Mouse (Mus musculus): Measurements from ENCODE around the gene Sgcd. TPM values are rescaled to one million over a fixed set of nuclear protein-coding genes. Genes with fewer than 3 reads are reported as not detected.

The Sgcd gene
- total RNA-seq, 1 experiment from 2014 or later: 14.5 TPM

DNA sequence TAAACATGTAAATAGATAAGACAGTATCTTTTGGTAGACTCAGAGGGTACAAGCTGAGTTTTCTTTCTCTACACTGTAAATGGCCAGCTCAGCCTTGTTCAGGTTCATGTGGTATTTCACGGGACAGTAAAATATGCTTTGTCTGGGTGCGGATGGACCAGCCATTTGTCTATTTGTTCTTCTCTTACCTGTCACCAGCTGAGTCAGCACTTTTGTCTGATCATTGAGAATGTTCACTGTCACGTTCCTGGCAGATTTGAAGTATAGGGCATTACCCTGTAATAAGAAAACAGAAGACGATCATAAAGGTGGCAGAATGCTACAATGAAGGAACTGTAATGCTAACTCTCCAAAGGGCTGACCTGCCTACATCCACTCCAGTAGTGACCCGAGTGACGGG is 856.4 kb downstream of the Sgcd start:
- DNase-seq: no peak

DNA sequence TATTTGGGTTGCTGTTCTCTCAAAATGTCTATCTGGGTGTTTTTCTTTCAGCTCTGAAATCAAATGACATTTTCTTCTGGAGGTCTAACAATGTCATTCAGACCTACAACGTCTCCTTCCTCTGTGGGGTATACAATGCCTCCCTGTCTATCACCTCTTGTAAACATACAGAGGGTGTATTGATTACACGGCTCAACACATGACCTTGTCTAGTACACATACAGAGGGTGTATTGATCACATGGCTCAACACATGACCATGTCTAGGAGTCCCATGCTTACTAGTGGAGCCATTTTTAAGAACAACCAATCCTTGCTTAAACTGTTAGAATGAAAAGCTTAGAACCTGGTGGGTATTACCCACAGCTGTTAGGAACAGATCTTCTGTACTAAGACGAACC is 858.3 kb downstream of the Sgcd start:
- DNase-seq: no peak

DNA sequence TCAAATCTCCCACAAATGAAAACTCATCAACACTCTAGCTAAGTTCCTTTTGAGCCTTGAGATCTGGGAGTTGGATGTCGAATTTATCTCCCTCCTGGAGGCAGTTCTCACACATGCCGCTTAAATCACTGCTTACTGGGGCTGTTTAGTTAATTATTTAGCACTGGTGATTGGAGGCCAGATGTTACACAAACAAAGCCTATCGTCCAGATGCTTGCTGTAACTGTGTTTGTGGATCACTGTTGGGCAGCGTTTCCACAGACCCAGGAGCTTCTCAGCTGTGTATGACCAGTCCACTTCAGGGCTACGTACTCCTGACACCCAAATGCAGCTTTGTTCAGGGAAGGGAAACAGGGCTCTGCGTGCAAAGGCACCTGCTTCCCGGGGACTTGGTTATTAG is 858.8 kb downstream of the Sgcd start:
- no peak for DNase-seq

DNA sequence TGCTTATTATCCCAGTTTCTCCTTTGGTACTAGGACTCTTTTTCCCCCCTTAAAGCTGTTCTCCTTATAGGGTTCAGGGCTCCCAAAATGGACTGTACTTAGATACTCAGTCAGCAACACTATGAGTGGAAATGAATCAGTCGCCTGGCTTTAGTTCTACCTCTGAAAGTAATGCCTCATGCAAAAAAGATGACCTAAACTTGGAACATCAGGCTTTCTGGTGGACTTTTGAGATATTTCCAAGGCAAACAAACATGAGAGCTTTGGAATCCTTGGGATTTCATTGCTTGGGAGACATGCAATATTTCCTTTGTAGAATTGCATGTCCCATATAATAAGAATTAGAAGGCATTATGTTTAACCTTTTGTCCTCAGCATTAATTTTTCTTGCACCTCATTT is 859.6 kb downstream of the Sgcd start:
- no peak for DNase-seq

DNA sequence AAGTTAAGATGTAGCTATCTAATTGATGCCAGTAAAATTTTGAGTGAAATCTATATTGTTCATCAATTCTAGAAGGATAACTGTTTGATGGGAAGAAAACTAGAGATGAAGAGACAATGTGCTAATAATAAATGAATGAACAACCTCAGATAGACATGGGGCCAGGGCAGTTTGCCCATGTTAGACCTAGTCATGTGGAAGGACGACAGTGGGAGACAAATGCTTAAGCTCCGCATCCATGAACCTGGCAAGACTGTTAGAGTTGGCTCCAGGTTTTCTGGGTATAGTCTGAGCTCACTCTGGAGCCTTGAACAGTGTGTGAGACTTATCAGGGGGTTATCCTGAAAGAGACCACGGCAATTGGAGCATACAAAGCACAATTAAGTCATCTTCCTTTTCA is 860.4 kb downstream of the Sgcd start:
- DNase-seq: no peak

DNA sequence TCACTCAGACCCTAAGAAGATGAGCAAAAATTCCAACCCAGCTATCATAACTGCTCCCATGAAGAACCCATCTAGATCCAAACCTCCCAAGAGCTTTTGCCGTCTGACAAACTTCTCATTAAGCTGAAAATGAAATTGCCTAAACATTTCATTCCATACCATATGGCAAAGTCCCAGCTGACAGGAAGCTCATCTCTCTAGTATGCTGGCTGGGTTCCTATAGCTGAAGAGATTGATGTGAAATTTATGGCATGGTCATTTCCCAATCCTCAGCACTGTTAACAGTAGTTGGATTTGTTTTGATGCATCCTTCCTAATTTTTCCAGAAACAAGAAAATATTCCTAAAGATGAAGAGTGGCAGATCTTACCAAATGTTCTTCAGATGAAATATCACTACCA is 867.9 kb downstream of the Sgcd start:
- DNase-seq: no peak

DNA sequence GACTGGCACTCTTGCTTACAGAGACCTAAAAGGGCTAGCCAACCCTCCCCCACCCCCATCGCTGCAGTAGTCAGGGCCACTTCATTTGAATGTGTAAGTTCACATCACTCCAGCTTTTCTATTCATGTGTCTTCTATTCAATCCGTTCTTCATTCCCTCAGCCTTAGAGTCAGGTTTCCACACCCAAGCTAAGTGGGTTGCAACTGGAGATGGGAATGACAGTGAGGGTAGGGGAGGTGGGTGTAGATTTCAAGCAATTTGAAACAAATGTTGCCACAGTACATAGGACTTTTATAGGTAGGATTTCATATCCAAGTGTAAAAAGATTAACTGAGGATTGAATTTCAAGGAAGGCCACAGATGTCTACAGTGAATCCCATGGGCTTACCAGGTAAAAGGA is 870.9 kb downstream of the Sgcd start:
- DNase-seq: no peak

DNA sequence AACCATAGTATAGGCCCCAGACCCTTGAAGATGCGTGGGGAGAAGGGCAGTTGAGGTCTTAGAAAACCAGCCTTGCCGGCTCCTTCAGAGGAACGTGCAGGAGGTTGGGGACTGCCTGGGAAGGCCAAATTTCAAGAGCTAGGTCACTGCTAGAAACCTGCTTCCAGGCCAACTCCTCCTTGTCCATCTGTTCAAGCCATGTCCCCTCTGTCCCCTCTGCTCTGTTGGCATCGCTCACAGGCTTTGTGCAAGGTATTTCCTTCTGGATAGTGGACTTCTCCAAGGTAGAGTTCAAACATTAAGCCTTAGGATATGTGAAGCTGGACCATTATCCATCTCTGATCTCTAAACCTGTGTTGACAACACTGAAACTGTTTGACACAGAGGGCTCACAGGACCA is 874.4 kb downstream of the Sgcd start:
- DNase-seq: no peak

DNA sequence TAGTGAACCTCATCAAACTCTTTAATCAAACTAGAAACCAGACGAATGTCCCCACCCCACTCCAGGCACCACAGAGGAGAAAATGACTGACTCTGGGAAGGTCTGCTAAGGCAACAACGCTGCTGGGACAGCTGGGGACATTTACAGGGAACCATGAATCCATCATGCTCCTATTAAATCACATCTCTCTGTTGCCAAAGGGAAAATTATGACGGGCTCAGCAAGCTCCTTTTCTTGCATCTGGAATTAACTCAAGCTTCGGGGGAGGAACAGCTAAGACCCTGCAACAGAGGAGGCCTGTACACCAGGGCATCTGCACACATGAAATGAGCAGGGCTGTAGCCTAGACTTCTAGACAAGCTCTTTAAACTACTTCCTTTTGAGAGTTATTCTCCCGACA is 875.7 kb downstream of the Sgcd start:
- DNase-seq: no peak

DNA sequence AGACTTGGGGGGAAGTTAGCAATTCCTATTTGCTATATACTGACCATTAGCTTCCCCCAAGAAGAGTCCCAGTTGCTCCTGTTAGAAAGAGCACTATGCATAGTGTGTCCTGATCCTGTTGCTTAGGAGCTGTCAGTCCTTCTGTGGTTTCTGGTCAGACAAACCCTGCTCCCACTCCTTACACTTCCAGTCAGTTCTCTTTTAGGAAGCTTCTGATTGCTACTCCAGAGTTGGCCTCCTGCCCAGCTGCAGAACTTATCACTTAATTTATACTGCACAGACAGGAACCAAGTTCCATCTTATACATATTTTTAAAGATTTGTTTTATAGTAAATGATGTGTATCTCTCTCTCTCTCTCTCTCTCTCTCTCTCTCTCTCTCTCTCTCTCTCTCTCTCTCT is 878.5 kb downstream of the Sgcd start:
- DNase-seq: no peak

DNA sequence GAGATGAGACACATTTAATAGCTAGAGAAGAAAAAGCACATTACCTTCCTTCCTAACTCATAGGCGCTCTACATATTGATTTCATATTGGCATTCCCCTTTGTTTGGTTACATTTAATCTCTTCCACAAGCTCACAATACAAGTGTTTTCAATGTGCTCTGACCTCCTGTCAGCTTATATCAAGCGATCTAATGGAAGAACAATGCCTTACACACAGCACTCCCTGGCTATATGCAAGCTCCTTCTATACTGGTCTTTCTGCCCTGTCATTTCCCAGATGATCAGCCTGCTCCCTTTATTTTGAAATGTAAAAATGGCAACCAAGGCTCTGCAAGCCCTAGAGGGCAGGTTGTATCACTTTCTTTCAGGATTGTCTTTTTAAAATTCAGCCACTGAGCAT is 881.1 kb downstream of the Sgcd start:
- no peak for DNase-seq

DNA sequence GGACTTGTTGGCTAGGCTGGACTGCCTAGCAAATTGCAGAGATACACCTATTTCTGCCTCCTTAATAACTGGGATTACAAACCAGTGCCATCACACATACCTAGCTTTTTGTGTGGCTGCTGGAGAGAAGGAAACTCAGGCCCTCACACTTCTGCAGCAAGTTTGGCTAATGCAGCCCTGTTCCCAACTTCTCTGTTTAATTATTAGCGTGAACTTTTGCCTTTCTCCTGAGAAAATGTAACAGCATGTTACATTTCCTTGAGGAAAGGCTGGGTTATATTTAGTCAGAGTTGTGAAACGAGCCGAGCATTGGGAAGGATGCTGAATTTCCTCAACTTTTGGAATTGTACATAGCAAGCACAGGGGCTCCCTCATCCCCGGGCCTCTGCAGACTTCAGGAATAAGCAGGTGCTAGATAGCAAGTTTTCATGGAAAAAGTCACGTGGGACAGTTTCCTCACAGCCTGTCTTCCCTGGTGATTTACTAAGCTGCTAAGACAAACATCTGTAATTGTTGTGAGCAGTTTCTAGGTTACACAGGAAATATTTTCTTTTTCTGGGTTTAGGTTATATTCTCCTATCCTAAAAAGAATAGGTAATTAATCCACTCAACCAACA is 895.4 kb downstream of the Sgcd start:
- DNase-seq: no peak

DNA sequence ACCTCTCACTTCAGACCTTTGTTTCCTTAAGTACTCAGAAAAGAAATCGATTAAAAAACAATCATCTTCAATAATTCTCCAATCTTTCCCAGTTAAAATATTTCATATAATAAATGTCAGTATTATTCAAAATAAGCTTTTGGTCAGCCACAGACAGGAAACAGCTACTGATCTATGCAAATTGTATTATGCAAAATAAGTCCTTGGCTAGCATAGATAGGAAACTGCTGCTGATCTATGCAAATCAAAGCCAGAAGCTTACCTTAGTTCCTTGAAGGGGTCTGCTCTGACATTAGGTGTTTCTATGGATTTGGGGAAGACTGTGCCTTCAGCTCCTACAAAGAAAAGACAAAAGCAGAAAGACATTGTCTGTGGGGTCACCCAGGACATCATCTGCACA is 906.3 kb downstream of the Sgcd start:
- no peak for DNase-seq

DNA sequence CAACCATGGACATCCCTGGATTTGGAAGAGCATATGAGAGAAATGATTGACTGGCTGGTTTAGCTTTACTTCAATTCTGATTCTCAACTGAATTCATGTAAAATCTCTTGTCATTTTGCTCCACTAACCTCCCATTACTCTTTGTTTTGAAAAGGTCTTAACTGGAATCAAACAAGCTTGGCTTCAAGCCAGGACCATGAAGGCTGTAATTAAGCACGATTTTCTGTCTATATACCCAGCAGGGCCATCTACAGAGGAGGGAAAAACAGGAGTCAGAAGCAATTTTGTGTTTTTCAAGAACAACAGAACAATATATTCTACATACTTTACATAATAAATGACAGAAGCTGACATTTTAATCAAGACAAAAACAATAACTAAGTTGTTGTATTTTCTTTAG is 915.2 kb downstream of the Sgcd start:
- no peak for DNase-seq

DNA sequence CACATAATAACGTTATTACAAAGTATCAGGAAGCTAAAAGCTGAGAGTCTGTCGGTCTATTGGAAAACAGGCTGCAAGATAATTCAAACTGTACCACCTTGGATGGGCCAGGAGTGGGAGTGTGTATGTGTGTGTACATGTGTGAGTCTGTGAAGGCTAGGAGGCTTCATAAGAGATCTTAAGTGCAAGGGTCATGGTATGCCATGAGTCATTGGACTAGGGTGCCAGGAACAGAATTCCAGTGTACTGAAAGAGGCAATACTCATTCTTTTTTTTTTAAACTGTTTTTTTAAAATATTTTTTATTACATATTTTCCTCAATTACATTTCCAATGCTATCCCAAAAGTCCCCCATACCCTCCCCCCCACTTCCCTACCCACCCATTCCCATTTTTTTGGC is 917.6 kb downstream of the Sgcd start:
- DNase-seq: no peak

DNA sequence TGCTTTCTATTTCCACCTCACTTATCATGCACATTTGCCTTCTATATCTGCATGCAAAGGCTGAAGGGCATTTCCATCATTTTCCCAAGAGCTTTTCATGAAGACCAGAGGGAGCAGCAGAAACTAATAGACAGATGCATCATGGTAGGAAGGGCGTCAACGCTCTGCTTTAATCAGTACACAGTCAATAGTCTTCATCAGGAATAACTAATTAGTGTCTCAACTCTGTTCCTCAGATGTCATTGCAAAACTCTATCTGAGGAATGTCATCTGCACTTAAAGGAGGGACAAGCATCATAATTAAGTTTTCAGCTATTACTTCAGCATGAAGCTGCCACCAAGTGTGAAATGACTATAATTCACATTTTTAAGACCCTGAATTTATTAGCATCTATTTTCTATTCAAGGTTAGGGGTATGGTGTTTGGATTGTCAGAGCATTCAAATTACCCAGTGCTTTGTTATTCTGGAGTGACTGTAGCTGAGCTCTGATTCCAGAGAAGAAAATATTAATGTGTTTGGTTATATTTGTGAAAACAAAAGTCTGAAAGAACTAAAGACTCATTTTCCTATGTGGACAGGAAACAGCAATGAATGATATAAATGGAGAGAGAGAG is 918.9 kb downstream of the Sgcd start:
- DNase-seq: no peak

DNA sequence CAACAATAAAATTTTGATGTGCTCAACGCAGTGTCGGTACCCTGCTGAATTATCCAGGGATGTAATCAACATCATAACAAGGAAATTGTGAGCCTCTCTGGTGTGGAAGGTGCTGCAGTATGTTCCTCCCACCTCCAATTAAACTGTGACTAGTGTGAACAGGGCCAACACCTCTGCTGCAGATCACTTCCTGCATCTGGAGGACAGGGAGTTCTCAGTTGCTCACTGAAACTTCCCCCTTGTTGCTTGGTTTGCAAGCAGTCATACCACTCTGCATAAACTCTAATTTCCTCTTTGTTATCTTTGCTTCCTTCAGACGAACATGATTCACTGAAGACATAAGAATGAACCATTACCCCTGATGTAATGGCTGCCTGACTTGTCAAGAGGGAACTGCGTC is 925.1 kb downstream of the Sgcd start:
- DNase-seq: no peak

DNA sequence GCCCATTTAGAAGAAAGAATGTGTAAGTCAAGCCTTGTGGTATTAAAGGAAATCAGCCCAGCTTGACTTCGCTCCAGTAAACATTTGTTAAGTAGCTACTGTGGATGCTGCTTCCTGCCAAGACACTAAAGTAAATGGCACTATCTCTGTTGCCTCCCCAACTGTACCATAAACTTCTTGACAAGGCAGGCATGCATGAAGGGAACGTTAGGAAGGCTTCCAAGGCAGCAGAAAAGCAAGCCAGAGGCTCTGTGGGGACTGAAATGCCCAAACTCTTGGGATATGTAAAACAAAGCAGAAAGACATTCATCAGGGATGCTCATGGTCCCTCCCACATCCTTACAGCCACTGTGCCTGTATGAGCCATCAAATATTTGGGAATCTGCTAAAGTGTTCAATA is 938.4 kb downstream of the Sgcd start:
- no peak for DNase-seq

DNA sequence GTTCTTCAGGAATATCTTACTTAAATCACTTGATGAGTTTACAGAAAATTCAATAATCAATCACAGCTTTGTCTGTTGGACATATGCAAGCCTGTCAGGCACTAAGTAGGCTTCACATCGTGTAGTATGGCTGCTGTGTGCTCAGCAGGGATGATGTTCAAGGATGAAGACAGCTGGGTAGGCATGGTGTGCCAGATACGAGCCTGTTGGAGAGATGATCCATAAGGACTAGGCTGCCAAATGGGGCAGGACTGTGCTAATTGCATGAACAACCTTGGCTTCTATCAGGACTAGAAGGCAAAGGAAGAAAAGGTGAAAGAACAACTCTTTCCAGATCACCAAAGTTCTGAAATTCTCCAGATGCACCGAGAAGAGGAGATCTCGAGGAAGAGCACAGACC is 939.0 kb downstream of the Sgcd start:
- DNase-seq: no peak

DNA sequence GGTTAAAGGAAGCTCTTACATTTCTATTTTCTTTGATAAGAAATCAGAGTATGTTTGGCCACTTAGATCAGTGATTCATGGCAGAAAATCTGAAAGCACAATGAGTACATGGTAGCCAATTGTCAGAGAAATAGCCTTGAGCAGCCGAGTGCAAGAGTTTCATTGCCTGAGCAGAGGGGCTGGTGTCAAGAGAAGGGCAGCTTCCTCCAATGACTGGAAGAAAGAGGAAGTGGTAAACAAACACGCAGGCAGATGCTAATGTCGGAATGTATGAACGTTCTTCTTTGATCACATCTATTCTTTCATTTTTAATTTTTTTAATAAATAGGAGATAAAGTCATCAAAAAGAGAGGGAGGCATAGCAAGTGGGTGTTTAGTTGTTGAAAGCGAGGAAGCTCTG is 956.5 kb downstream of the Sgcd start:
- DNase-seq: no peak

DNA sequence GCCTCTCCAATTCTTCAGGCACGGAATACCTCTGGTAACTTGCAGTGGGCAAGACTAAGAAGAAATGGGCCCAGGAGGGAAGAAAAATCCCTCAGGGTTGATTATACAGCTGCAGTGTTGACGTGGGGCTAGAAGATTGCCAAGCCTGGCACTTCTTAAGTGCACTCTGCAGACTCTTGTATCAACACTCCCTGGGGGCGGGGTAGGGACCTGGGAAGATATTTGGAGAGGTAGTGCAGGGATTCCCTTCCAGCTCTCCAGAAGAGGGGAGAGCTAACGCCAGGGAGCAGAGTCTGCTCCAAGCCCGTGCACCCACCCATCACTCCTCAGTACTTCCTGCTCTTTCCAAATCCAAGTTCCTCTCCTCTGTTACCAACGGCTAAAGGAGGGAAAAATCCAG is 967.9 kb downstream of the Sgcd start:
- DNase-seq: peak; percentile 17

DNA sequence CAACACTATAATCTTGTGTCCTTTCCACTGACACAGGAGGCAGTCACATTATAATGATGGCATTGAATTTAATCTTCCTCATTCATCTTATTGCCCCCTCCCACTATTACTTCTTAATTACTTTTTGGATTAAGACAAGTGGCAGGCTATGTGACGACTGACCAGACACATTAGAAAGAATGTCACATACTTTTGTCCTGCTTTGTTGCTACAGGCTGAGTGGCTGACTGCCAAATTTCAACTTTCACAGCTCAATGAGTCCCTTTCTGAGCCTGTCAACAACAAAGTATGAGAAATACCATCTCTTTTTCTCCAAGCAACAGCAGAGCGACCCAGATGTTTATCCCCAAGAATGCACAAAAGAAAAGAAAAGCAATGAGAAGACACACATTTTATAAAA is 970.6 kb downstream of the Sgcd start:
- no peak for DNase-seq

DNA sequence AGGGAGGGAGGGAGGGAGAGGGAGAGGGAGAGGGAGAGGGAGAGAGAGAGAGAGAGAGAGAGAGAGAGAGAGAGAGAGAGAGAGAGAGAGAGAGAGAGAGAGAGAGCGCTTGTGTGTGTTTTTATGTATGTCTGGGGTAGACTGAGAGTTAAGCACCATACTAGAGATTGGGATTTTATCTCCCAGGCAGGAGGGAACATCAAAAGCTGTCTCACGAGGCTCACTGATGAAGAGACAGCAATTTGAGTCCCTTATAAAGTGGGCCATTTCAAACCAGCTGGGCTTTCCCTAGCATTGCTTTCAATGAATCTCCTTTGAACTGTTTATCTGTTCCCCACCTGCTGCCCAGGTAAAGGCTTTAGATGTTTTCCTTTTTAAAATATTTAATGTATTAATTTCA is 973.1 kb downstream of the Sgcd start:
- no peak for DNase-seq

DNA sequence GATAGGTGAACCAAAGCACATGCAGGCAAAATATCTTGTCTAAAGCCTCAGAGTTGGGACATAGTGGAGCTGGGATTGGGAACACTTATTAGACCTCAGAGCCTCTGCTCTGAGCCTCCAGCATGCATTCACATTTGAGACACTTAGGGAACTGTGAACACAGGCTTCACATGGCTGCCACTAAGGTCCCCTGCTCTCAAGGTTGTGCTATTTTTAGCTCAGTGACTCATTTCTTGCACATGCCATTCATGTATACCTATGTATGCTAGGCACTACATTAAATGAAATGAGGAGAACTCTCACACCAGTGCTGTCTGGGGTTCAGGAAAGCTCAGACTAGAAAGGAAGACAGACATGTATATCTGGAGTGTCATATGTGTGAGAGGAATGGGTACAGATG is 974.5 kb downstream of the Sgcd start:
- no peak for DNase-seq

DNA sequence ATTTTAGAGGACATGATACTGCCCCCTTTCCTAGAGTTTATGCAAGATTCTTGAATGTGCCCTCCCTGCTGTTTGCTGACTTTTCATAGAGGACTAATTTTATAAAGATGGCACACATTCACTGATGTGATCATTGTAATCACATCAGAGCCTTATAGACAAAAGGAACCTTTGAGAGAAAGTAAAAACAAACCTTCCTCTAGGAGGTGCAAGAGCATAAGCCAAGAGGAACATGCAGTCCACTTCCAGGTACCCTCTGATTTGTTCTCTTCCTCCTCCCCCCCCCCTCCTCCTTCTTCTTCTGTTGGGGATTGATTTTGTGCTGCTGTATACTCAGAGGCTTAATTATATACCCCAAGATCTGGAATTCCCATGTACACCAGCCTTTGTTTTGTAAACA is 978.6 kb downstream of the Sgcd start:
- no peak for DNase-seq
